Mouse (Mus musculus): ENCODE results near the gene C2cd4d.

The C2cd4d gene

DNA sequence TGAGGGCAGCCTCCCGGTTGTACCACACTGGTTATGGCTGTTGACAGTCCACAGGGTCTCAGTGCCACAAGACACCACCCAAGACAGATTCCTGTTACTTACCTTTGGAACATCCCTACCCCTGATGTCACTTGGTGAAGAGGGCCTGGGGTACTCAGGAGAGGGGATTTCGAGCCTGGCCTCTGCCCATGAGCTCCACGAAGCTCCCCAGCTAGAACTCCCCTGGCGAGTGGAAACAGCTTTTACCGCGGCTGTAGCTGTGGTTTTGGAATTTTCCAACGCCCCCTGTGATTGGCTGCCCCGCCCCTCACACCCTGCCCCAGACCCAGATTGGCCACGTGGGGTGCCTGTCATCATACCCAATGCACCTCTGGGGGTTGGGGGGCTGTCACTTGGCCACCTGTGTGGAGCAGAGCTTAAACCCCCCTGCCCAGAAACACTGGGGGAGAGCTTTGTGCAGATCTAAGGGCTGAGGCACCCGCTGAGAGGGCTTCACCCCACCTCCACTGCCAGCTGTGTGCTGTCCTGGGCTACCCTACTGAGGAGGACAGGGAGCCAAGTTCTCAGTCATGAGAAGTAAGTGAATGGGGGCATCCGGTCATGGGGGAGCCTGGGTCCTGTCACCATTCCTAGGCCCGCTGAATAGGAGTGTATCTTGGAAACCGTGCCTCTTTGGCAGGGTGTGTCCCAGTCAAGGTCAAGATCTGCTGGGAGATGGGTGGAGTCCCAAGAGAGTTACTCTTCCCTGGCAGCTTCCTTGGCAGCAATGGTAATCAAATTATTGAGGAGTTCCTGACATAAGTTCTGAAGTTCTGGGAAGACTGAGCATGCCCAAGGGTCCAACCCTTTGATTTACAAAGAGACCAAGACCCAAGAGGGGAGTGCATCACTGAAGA, 15.0 kb downstream of the C2cd4d start:
- peak; percentile 93 to 97 for DNase-seq

GRCm38 (mm10) chr3:94379831-94380510, 17.7 kb downstream of the C2cd4d start:
- no peak for DNase-seq

DNA sequence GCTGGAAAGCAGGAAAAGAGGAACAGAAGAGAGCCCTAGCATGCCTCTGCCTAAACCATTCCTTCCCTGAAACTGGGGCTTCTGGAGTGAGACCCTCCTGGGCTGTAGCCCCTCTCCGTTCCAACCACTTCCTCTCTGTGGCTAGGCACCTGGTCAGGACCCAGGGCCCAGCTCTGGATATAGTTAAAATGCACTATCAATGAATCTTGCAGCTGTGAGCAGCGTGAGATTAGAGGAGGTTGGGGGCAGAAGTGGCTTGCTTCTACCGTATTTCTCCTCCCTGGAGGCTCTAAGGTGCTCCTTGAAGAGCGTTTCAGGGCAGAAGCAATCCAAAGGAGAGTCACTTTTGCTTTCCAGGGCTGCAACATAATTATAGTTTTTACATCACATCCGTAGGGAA, 20.1 kb downstream of the C2cd4d start:
- peak in 1 of 2 experiments; percentile 70 for DNase-seq

DNA sequence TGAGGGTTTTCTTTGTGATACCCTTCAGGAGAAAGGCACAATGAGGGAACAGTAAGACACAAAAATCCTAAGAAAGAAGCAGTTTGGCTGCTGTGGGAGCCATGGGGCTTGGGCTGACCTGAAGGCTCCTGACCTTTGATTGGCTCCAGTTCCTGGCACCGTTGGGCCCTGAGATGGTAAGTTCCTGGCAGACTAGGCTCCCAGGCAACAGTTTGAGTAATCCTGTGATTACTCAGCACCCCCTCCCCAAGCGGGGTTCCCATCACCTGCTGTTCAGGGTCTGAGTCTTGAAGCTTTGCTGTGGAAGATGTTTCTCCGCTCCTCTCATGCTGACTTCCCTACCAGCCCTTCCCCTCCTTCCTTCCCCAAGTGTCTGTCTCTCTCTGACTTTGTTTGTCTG, 21.2 kb downstream of the C2cd4d start:
- DNase-seq = no peak

DNA sequence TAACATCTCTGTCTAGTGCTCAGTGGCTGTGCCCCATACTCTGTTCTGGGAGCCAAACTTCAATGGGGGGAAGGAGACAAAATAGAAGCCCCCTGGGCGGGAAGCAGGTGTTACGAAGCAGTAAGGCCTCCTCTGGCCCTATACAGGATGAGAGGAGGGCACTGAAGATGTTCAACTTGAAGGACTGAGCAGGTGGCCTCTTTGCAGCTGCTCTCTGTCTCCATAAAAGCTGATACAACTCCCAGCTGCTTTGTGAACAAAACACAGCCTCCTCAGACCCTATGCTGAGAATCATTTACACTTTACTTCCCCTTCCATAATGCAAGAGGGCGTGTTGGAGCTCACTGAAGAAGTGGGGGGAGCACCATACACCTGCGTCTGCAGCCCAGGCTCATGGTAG, 24.4 kb downstream of the C2cd4d start:
- DNase-seq = peak; percentile 66 to 83

GRCm38 (mm10) chr3:94387391-94387790, 25.2 kb downstream of the C2cd4d start:
- DNase-seq = no peak

DNA sequence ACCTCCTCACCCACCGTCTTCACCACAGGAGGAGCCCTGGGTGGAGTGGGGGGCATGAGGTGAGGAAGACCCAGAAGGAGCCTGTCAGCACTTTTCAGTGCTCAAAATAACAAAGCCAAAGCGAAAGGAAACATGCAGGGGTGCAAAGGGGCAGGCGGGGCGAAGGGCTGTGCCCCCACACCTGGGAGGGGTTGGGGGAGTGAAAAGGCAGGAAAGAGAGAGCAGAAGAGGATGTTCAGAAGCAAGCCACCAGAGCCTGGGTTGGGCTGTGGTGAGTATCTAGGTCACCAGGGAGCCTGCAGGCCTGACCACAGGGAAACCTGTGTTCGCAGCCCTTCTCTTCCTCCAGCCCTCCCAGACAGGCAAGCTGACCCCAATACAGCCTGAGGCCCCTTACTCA, 25.8 kb downstream of the C2cd4d start:
- DNase-seq = peak; percentile 87 to 92

DNA sequence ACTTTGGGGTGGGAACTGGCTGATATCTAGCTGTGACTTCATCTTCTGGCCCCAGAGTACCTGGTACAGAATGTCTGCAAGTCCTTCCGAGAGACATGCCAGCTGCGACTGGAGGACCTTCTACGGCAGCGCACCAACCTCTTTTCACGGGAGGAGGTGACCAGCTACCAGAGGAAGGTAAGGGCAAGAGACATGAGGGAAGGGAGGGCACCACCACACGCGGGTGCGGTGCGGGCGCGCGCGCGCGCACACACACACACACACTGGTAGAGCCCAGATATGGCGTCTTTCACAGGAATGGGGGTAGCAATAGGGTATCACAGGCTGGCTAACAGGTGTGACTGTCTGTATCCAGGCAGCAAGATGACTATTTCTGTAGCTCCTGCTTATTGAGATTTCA, 27.2 kb downstream of the C2cd4d start:
- no peak for DNase-seq

- DNase-seq = no peak
Measured at GRCm38 (mm10) chr3:94391001-94391400, 28.8 kb downstream of the C2cd4d start.

GRCm38 (mm10) chr3:94392128-94392527, 29.9 kb downstream of the C2cd4d start:
- no peak for DNase-seq

GRCm38 (mm10) chr3:94393049-94393448, 30.8 kb downstream of the C2cd4d start:
- DNase-seq = no peak

- no peak for DNase-seq
Measured at GRCm38 (mm10) chr3:94396336-94396735, 34.1 kb downstream of the C2cd4d start.

GRCm38 (mm10) chr3:94396851-94397250, 34.6 kb downstream of the C2cd4d start:
- no peak for DNase-seq

- DNase-seq = peak in 1 of 2 experiments; percentile 14
Measured at GRCm38 (mm10) chr3:94398217-94398616, 36.0 kb downstream of the C2cd4d start, which contains the start of gene Lingo4. Gene Lingo4, plus strand, starts transcription at chr3:94398517.

GRCm38 (mm10) chr3:94398943-94399481, 36.8 kb downstream of the C2cd4d start:
- DNase-seq = peak; percentile 31 to 52

GRCm38 (mm10) chr3:94399663-94400310, 37.5 kb downstream of the C2cd4d start:
- no peak for DNase-seq

GRCm38 (mm10) chr3:94402451-94402850, 40.2 kb downstream of the C2cd4d start:
- no peak for DNase-seq

DNA sequence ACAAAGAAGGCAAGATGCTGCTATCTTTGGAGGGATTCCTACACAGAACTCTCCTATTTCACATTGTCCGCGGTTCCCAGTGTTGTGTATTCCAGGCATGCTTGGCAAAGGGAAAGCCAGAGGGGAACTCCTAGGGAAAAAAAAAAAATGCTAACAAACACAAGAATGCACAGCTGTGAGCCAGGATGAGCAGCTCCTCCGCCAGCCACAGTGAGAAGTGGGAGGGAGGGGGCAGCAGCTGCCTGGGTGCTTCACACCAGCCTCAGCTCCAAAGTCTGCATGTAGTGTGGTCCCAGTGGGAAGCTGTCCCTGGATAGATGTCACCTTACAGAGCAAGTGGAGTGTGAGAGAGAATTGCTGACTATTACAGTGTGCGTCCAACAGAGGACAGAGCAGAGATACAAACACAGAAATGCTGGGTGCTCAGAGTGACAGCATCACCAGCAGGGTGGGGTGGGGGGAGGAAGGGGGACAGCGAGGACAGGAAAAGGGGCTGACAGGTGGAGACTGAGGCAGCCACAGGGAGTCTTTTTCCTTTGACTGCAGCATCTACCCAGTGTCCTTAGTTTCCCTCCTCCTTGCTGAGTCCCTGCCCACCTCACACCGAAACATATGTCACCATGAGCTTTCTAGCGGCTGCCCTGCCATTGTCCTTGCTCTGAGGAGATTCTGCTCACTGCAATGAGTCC, 42.3 kb downstream of the C2cd4d start:
- DNase-seq = no peak

DNA sequence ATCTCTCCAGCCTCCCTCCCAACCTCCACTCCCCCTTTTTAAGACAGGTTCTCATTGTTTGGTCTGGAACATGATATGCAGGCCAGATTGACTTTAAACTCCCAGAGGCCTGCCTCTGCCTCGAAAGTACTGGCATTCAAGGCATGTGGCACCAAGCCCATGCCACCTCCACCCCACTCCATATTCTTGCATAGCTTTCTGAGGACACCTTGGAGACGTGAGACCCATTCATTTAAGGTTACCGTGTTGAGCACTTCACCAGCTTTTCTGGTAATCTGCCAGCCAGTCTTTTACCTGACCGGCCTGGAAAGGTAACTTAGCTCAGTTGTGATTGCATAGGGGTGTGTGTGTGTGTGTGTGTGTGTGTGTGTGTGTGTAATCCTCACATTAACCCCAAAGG, 43.3 kb downstream of the C2cd4d start:
- no peak for DNase-seq

DNA sequence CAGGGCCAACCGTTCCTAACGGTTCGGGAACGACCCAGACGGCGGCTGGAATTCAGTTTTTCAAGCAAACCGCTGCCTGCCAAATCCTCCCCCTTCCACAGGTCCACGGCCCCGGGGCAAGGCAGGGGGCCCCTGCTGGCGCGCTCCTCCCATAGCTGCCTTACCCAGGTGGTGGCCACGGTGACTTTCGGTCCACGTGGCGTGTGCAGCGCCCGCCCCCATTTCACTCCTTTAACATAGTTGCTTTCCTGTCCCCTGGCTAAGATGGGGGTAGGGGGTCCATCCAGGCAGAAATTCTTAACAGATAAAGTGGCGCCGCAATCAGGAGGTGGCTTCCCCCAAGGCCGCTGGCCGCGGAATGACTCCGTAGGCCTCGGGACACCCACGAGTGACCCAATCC, 50.3 kb downstream of the C2cd4d start:
- no peak for DNase-seq

DNA sequence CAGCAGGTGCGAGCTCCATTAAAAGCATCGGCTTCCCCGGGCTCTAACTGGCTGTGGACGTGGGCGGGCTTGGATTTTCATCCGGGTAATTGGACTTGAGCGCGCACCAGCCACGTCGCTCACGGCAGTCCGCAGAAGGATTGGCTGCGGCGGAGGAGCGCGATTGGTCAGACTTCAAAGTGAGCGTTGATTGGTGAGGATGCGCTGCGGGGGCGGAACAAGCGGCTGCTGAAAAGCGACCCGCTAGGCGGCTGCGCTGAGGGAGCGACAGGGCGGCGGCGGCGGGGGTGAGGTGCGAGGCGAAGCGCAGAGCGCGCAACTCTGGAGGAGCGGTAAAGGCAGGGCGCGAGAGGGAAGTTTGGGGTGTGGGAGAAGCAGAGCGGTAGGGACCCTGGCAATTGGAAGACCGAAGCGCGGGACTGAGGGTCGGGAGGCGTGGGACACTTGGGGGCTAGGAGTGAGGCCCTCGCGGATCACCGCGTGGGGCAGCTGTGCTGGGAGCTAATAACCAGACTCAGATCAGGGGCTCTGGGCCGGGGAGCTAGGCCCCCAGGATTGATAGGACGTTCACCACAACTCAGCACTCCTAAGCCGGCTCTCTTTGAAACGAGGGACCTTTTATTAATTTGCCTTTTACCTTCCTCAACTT, 50.9 kb downstream of the C2cd4d start, which contains the start of gene Tdrkh:
Gene Tdrkh, plus strand, starts transcription at position 243 of the 649 bp plus-strand sequence.
- peak; percentile 96 to 97 for DNase-seq

All from thymus, adult 18-20 months (tissue).